Mouse (Mus musculus) cortical plate, adult 2 months (tissue): Measurements from ENCODE around the gene Cxcr5.

ENCODE experiments used
- CTCF ChIP-seq: fragments of 200-500 bp; IDR thresholded peaks from 2 replicates; pipeline ENCODE4 v1.5.1; 2011; ENCODE audit warnings: mild to moderate bottlenecking, control low read depth, low read length; ENCODE audit not compliant: insufficient read depth; ENCODE audit errors: extremely low read depth
- POLR2A ChIP-seq: fragments of 200-500 bp; IDR thresholded peaks from 2 replicates; pipeline ENCODE4 v1.6.1; 2011; ENCODE audit warnings: mild to moderate bottlenecking, low read length, control low read depth; ENCODE audit not compliant: insufficient read depth; ENCODE audit errors: extremely low read depth

DNA sequence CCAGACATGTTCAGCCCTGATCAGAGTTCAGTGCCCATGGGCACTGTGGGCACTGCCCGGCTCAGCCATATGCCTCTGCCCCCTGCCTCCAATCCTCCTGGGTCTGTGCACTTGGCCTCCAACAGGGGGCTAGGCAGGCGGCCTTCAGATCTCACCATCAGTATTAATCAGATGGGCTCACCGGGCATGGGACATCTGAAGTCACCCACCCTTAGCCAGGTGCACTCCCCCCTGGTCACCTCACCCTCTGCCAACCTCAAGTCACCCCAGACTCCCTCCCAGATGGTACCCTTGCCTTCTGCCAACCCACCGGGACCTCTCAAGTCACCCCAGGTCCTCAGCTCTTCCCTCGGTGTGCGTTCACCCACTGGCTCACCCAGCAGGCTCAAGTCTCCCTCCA, 54.3 kb downstream of the Cxcr5 start:
- TF ChIP-seq POLR2A = no peak
- TF ChIP-seq CTCF = no peak
